Mouse (Mus musculus) frontal cortex, postnatal 36 days (tissue): ENCODE measurements at regions not wholly inside any gene's neighbourhood (a gene's known extent, or its start where the extent isn't known, plus 50 kb on each side); places are given as distances from the start of the nearest gene placed in this dataset.
A peak's percentile ranks its signal among the peaks of the same experiment; 100 is the strongest.

ENCODE experiments used
- DNase-seq, 2 experiments: peaks; one replicate each; pipeline ENCODE4 v3.0.0; 2022; ENCODE audit warnings: low spot score in 2 of 2

- DNase-seq = no peak
These were observed 100.2 kb upstream of the Ccnd2 start for GRCm38 (mm10) chr6:127252000-127252721.

GRCm38 (mm10) chr6:127253935-127254334 is 101.9 kb upstream of the Ccnd2 start:
- DNase-seq = no peak

- DNase-seq = no peak
These were observed 112.1 kb upstream of the Ccnd2 start for GRCm38 (mm10) chr6:127263903-127264680.

GRCm38 (mm10) chr6:127265063-127265775 is 113.2 kb upstream of the Ccnd2 start:
- no peak for DNase-seq

GRCm38 (mm10) chr6:127265901-127266812 is 114.2 kb upstream of the Ccnd2 start:
- DNase-seq = peak; percentile 71 to 72

- peak; percentile 12 to 18 for DNase-seq
These were observed 114.8 kb upstream of the Ccnd2 start for GRCm38 (mm10) chr6:127266813-127267165.

- no peak for DNase-seq
These were observed 117.0 kb upstream of the Ccnd2 start for GRCm38 (mm10) chr6:127269021-127269420.

- DNase-seq = no peak
These were observed 117.6 kb upstream of the Ccnd2 start for GRCm38 (mm10) chr6:127269525-127270044.

GRCm38 (mm10) chr6:127270774-127271173 is 118.8 kb upstream of the Ccnd2 start:
- DNase-seq = no peak

GRCm38 (mm10) chr6:127271418-127271817 is 119.4 kb upstream of the Ccnd2 start:
- no peak for DNase-seq

- no peak for DNase-seq
These were observed 120.6 kb upstream of the Ccnd2 start for GRCm38 (mm10) chr6:127272630-127273029.

GRCm38 (mm10) chr6:127274732-127275429 is 122.9 kb upstream of the Ccnd2 start:
- no peak for DNase-seq

- DNase-seq = no peak
These were observed 123.4 kb upstream of the Ccnd2 start for GRCm38 (mm10) chr6:127275430-127275784.

- no peak for DNase-seq
These were observed 124.4 kb upstream of the Ccnd2 start for GRCm38 (mm10) chr6:127276362-127276761.

- no peak for DNase-seq
These were observed 126.4 kb upstream of the Ccnd2 start for GRCm38 (mm10) chr6:127278402-127278801.

- no peak for DNase-seq
These were observed 132.2 kb upstream of the Ccnd2 start for GRCm38 (mm10) chr6:127284226-127284625.

- DNase-seq = no peak
These were observed 134.9 kb upstream of the Ccnd2 start for GRCm38 (mm10) chr6:127286681-127287476.

GRCm38 (mm10) chr6:127288946-127289345 is 137.0 kb upstream of the Ccnd2 start:
- DNase-seq = no peak

GRCm38 (mm10) chr6:127291937-127292336 is 139.9 kb upstream of the Ccnd2 start:
- no peak for DNase-seq

- no peak for DNase-seq
These were observed 141.8 kb upstream of the Ccnd2 start for GRCm38 (mm10) chr6:127293829-127294228.
